Mouse (Mus musculus) left cerebral cortex, postnatal 10 days (tissue): Measurements from ENCODE around the gene Cfi. TPM values are rescaled to one million over a fixed set of nuclear protein-coding genes. Genes with fewer than 3 reads are reported as not detected.

Experiments
- DNase-seq, 2 experiments: peaks; one replicate each; pipeline ENCODE4 v3.0.0; 2021 to 2022; ENCODE audit warnings: low spot score in 2 of 2, mixed read lengths in 1 of 2; ENCODE audit errors: extremely low spot score in 1 of 2
- intact Hi-C: fragments of 180-260 bp; cut with DNase I; formaldehyde crosslinking; loops from one replicate; pipeline ENCODE4 v1.15.1; 2025
- total RNA-seq, 2 experiments: library from RNA; stranded (reverse); gene quantifications; 2 replicates each; pipeline ENCODE4 v1.2.3; 2021

Gene Cfi
- total RNA-seq, 2 experiments from 2014 or later = not detected

DNA sequence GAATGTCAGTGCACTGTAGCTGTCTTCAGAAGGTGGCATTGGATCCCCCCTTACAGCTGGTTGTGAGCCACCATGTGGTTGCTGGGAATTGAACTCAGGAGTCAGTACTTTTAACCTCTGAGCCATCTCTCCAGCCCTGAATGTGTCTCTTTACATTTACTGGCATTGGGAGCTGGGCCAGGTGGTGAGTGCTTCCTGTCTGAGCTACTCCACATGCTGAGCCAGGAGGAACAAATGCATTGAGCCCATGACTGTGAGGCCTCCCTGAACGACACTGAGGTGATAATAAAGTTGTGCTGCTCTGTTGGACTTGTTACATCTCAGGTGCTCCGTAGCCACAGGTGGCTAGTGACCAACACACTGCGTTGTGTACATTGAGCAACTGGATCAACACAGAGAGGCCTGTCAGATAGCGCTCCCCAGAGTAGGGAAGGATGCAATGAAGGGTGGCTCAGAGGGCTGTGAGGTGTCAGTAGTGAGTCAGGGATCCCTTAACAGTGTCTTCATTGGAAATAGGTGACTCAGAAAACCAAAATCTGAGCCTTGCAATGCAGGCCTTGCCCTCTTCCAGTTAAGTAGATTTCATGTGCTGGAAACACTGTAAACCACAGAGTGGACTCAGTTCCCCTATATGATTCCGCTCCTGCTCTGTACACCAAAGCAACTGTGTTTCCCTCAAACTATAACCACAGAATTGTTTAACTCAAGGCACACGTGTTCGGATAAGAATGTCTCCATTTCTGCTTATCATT lies 68.9 kb downstream of the Cfi start:
- DNase-seq = no peak
- intact Hi-C loops = no loop called here

DNA sequence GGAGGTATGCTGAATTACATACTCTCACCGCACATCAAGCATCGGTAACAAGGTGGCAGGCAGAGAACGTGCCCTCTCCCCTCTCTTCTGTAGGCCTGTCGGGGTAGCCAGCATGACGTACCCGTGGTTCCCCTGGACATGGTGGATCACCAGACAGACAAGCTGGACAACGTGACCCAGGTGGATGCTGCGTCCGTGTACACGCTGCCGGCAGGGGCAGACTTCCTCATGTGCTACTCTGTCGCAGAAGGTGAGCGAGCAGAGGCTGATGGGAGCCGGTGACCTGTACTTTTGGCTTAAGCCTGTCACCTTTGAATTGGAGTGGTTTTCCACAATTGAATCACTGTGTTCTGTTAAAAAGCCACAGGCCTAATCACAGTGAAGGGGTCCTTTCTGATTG lies 76.3 kb downstream of the Cfi start:
- DNase-seq = no peak
- intact Hi-C loops = no loop called here

GRCm38 (mm10) chr3:129913241-129913640 lies 77.6 kb downstream of the Cfi start:
- no peak for DNase-seq

DNA sequence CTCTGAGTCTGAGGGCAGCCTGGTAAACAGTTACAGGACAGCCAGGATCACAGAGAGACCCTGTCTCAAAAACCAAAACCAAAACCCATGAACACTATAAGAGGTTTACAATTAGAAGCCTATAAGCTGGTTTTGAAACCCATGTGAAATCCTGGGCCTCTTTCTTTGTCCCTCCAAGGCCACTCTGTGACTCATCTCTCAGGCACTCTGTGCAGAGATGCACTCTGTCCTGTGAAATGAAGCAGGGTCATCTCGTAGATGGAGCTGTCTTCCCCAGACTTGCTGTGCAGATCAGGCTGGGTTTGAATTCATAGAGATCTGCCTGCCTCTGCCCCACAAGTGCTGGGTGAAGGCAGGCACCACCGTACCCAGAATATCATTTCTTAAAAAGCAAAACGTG lies 81.7 kb downstream of the Cfi start:
- intact Hi-C loops = loop anchor here (5.0 kb wide), 2 partner anchors 145 to 160 kb away; partner anchors contain the start of gene Sec24b
- no peak for DNase-seq

More at GRCm38 (mm10) chr3:129913241-129913640, 77.6 kb downstream of the Cfi start:
- intact Hi-C loops = no loop called here

DNA sequence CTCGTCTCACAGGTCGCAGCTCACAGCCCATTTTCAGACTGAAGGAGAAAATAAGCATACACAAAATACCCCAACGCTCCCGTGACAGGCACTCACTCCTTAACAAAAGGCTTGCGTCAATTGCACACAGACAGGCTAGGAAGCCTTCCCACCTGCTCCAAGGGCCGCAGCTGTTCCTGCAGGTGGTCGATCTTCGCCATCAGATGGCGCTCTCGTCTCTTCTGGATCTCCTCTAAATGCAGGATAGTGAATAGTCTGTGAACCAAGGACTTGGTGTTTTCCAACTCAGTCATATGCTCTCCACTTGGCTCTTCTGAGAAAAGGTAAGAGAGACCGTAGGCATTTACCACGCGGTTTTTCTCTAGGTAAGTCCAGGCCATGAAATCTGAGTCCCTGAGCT lies 82.8 kb downstream of the Cfi start:
- peak; percentile 58 to 76 for DNase-seq

DNA sequence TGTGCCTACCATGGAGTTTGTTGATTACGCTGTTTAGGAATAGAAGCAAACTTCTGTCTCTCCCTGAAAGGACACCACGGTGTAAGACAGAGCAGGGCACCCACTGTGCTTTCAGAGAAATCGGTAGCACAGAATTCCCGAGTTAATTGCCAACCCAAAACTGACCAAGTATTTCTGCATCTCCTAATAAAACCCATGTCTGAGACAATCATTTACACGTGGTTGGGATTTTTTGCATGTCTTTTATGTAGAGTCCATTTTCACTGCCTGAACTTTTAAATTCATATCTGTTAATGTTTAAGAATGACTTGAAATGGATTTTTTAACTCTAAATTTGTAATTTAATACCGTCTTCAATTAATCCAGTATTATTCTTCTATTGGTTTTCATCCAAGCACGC lies 87.9 kb downstream of the Cfi start:
- DNase-seq = no peak
- intact Hi-C loops = no loop called here

More for the DNA sequence above, 82.8 kb downstream of the Cfi start:
- intact Hi-C loops = loop anchor here (5.0 kb wide), 2 partner anchors 144 to 159 kb away; partner anchors contain the start of gene Sec24b

Other genes with a start within 250 kb of the Cfi start
- 1 to 10 TPM; 2.2 to 2.5 TPM for gene Egf, start 80.6 kb upstream of the Cfi start, total RNA-seq
- under 1 TPM in 1 of 2 experiments, not detected in 1; 0.26 TPM for gene Lrit3, start 31.9 kb upstream of the Cfi start, total RNA-seq
- gene Rrh, start 13.3 kb upstream of the Cfi start, total RNA-seq = 1 to 10 TPM in 1 of 2 experiments, under 1 TPM in 1; 0.79 to 1.0 TPM
- gene Gar1, start 4.5 kb upstream of the Cfi start, total RNA-seq = 10 to 100 TPM; 42.5 to 47.8 TPM
- 10 to 100 TPM; 18.0 to 18.1 TPM for gene Pla2g12a, start 42.7 kb downstream of the Cfi start, total RNA-seq
- 1 to 10 TPM; 5.8 to 6.4 TPM for gene Casp6, start 65.5 kb downstream of the Cfi start, total RNA-seq
- 1 to 10 TPM; 1.8 to 3.3 TPM for gene Mcub, start 134.3 kb downstream of the Cfi start, total RNA-seq
- gene Sec24b, start 225.7 kb downstream of the Cfi start, total RNA-seq = 10 to 100 TPM; 54.3 to 60.6 TPM